Mouse (Mus musculus) CD4-positive, CD25-positive, alpha-beta regulatory T cell, adult 9 weeks (primary cell): Measurements from ENCODE around the gene Gm8297. TPM values are rescaled to one million over a fixed set of nuclear protein-coding genes. Genes with fewer than 3 reads are reported as not detected.

ENCODE experiments used
- polyA plus RNA-seq: library from polyadenylated mRNA; unstranded; fragments of 100-300 nt; shearing (Covaris generic); gene quantifications from one replicate; pipeline ENCODE4 v1.2.1, GENCODE M21; 2017

The Gm8297 gene
- polyA plus RNA-seq: 0.24 TPM

GRCm38 (mm10) chr14:4983635-4984034, at the start of gene Gm8297:
Gene Gm8297, plus strand, starts transcription at chr14:4983935.

GRCm38 (mm10) chr14:5015591-5015990, 31.9 kb downstream of the Gm8297 start, which contains the start of gene Gm3298:
Gene Gm3298, plus strand, starts transcription at chr14:5015891.

Other genes with a start within 250 kb of the Gm8297 start
- not detected for gene Gm9602, start 207.6 kb upstream of the Gm8297 start, polyA plus RNA-seq
- not detected for gene Gm3269, start 145.8 kb upstream of the Gm8297 start, polyA plus RNA-seq
- gene Gm3264, start 128.4 kb upstream of the Gm8297 start, polyA plus RNA-seq: 1.2 TPM
- not detected for gene Gm3278, start 91.5 kb upstream of the Gm8297 start, polyA plus RNA-seq
- gene Gm3298, start 32.0 kb downstream of the Gm8297 start, polyA plus RNA-seq: not detected
- gene 4930555G01Rik, start 66.7 kb downstream of the Gm8297 start, polyA plus RNA-seq: not detected
- 6.2 TPM for gene Gm8281, start 87.1 kb downstream of the Gm8297 start, polyA plus RNA-seq
- not detected for gene Gm8279, start 147.6 kb downstream of the Gm8297 start, polyA plus RNA-seq
- not detected for gene Gm3317, start 180.6 kb downstream of the Gm8297 start, polyA plus RNA-seq
- not detected for gene Gm8271, start 201.9 kb downstream of the Gm8297 start, polyA plus RNA-seq